Mouse (Mus musculus) erythroblast, embryonic 14.5 days (primary cell): ENCODE measurements around the gene Dlg2. TPM values are rescaled to one million over a fixed set of nuclear protein-coding genes. Genes with fewer than 3 reads are reported as not detected.

Source experiments
- H3K27me3 ChIP-seq: 2 replicates; pipeline ENCODE4 v1.6.1; 2012; ENCODE audit warnings: inconsistent platforms; ENCODE audit not compliant: control insufficient read depth
- H3K36me3 ChIP-seq: 2 replicates; pipeline ENCODE4 v1.6.1; 2012; ENCODE audit warnings: mild to moderate bottlenecking, inconsistent platforms; ENCODE audit not compliant: control insufficient read depth
- H3K4me1 ChIP-seq: 2 replicates; pipeline ENCODE4 v1.6.1; 2012; ENCODE audit warnings: inconsistent platforms; ENCODE audit not compliant: control insufficient read depth
- H3K4me3 ChIP-seq: replicated peaks from 2 replicates; pipeline ENCODE3; 2012; ENCODE audit warnings: moderate library complexity, mild to moderate bottlenecking, inconsistent platforms
- H3K9me3 ChIP-seq: 2 replicates; pipeline ENCODE4 v1.6.1; 2012; ENCODE audit warnings: low read length, inconsistent platforms, mixed read lengths; ENCODE audit not compliant: control insufficient read depth
- GATA1 ChIP-seq: IDR thresholded peaks from 2 replicates; pipeline ENCODE4 v1.6.1; 2012; ENCODE audit warnings: low read length, inconsistent platforms, mixed read lengths
- TAL1 ChIP-seq: IDR thresholded peaks from 3 replicates; pipeline ENCODE4 v1.6.1; 2012; ENCODE audit warnings: low read length, inconsistent platforms, mixed read lengths
- polyA plus RNA-seq: library from polyadenylated mRNA; stranded (reverse); fragments of >175 nt; gene quantifications from 2 replicates; pipeline ENCODE4 v1.2.3, GENCODE M21; 2012

Gene Dlg2
- polyA plus RNA-seq, 1 experiment, result not detected

GRCm38 (mm10) chr7:92392052-92392640 lies 1915.7 kb downstream of the Dlg2 start:
- TF ChIP-seq GATA1 (no peak), TAL1 (no peak)
- H3K27me3 ChIP-seq, result no peaks in the 10 kb centered on the region
- H3K4me1 ChIP-seq, result no peaks in the 10 kb centered on the region
- no peak overlapping the region for H3K4me3 ChIP-seq
- H3K36me3 ChIP-seq, result no peaks in the 10 kb centered on the region
- H3K9me3 ChIP-seq, result no peaks in the 10 kb centered on the region

- TF ChIP-seq TAL1, result no peak
- no peak for TF ChIP-seq GATA1
- H3K27me3 ChIP-seq, result no peaks in the 10 kb centered on the region
- H3K4me3 ChIP-seq, result no peak overlapping the region
- H3K36me3 ChIP-seq, result no peaks in the 10 kb centered on the region
- H3K9me3 ChIP-seq, result no peaks in the 10 kb centered on the region
- H3K4me1 ChIP-seq, result no peaks in the 10 kb centered on the region
Observed at GRCm38 (mm10) chr7:92396783-92397182, 1920.3 kb downstream of the Dlg2 start.

- no peak for TF ChIP-seq TAL1
- TF ChIP-seq GATA1, result no peak
- H3K9me3 ChIP-seq, result no peaks in the 10 kb centered on the region
- no peaks in the 10 kb centered on the region for H3K4me1 ChIP-seq
- H3K4me3 ChIP-seq, result no peak overlapping the region
- H3K36me3 ChIP-seq, result no peaks in the 10 kb centered on the region
- no peaks in the 10 kb centered on the region for H3K27me3 ChIP-seq
Observed at GRCm38 (mm10) chr7:92398841-92399240, 1922.4 kb downstream of the Dlg2 start.

- no peaks in the 10 kb centered on the region for H3K4me1 ChIP-seq
- no peaks in the 10 kb centered on the region for H3K27me3 ChIP-seq
- no peak overlapping the region for H3K4me3 ChIP-seq
- H3K36me3 ChIP-seq, result no peaks in the 10 kb centered on the region
- H3K9me3 ChIP-seq, result no peaks in the 10 kb centered on the region
- no peak for TF ChIP-seq TAL1
- no peak for TF ChIP-seq GATA1
Observed at GRCm38 (mm10) chr7:92400551-92400950, 1924.1 kb downstream of the Dlg2 start.

- TF ChIP-seq GATA1 (no peak), TAL1 (no peak)
- Histone ChIP-seq H3K4me1 (no peaks in the 10 kb centered on the region), H3K4me3 (no peak overlapping the region), H3K36me3 (no peaks in the 10 kb centered on the region), H3K27me3 (no peaks in the 10 kb centered on the region), H3K9me3 (no peaks in the 10 kb centered on the region)
Observed at GRCm38 (mm10) chr7:92401001-92401688, 1924.7 kb downstream of the Dlg2 start.

GRCm38 (mm10) chr7:92408479-92408878 lies 1932.0 kb downstream of the Dlg2 start:
- no peaks in the 10 kb centered on the region for H3K9me3 ChIP-seq
- no peak for TF ChIP-seq GATA1
- TF ChIP-seq TAL1, result no peak
- H3K4me3 ChIP-seq, result no peak overlapping the region
- H3K36me3 ChIP-seq, result no peaks in the 10 kb centered on the region
- H3K4me1 ChIP-seq, result no peaks in the 10 kb centered on the region
- no peaks in the 10 kb centered on the region for H3K27me3 ChIP-seq

GRCm38 (mm10) chr7:92420474-92420873 lies 1944.0 kb downstream of the Dlg2 start:
- no peak for TF ChIP-seq TAL1
- TF ChIP-seq GATA1, result no peak
- no peaks in the 10 kb centered on the region for H3K27me3 ChIP-seq
- no peak overlapping the region for H3K4me3 ChIP-seq
- no peaks in the 10 kb centered on the region for H3K36me3 ChIP-seq
- H3K9me3 ChIP-seq, result no peaks in the 10 kb centered on the region
- no peaks in the 10 kb centered on the region for H3K4me1 ChIP-seq

- Histone ChIP-seq H3K9me3 (no peaks in the 10 kb centered on the region), H3K4me3 (no peak overlapping the region), H3K27me3 (no peaks in the 10 kb centered on the region), H3K36me3 (no peaks in the 10 kb centered on the region), H3K4me1 (no peaks in the 10 kb centered on the region)
- TF ChIP-seq GATA1 (no peak), TAL1 (no peak)
Observed at GRCm38 (mm10) chr7:92423017-92423416, 1946.5 kb downstream of the Dlg2 start.

- no peak overlapping the region for H3K4me3 ChIP-seq
- TF ChIP-seq GATA1 (no peak), TAL1 (no peak)
- H3K36me3 ChIP-seq, result no peaks in the 10 kb centered on the region
Observed at GRCm38 (mm10) chr7:92424703-92425102, 1948.2 kb downstream of the Dlg2 start.

More at GRCm38 (mm10) chr7:92424703-92425102, 1948.2 kb downstream of the Dlg2 start:
- Histone ChIP-seq H3K27me3 (no peaks in the 10 kb centered on the region), H3K9me3 (no peaks in the 10 kb centered on the region), H3K4me1 (peaks cover 3% of the 10 kb centered on the region)
